Mouse (Mus musculus): ENCODE results near the gene Bysl.
"Not testable (repeated sequence)": the region's sequence is repeated elsewhere in the genome, so short reads cannot be mapped to it uniquely, and the experiment has no call there.

Bysl gene

DNA sequence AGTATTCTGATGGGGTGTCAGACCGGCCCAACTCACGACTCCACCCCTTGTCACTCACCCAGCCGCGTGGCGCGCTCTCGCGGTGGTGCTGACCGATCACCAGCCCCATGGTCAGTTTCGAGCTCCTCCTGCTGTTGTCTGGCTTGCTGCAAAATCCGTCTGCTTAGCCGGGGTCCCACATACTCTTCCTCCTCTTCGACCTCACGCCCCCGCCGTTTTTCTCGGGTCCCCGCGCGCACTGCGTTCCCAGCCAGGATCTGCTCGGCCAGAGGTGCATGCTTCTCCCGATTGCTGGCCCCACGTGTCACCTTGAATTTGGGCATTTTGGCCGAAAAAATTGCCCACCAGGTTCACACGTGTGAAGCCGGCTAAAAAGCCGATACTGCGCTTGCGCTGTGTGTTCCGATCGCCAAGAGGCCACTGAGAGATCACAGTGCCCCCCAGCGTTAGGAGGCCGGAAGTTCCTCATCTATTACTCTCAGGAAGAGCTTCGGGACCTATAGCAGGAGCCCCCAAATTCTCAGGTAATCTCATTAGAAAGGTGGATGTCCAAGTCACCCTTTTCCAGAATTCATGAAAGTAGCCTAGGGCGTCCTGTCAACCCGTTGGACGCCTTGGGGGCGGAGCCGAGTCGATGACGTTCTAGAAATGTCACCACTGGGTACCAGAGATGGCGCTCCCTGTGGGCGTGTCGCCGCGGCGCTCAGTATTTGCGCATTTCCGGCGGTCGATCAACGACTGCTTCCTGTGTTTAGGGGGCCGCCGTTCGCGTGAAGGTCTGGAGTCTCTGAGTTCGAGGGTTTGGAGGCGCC is at the start of gene Bysl, which contains the start of the genes Med20 and Gm20517:
Gene Bysl (minus strand): TSS at position 644 of the 812 bp plus-strand sequence.
Gene Med20 (plus strand): TSS at position 734 of the 812 bp plus-strand sequence.
Gene Gm20517 (plus strand): TSS at position 741 of the 812 bp plus-strand sequence.
- peak; percentile 92 for TF ChIP-seq CTCF (conservative IDR thresholded peaks at IDR 0.05; ENCODE audit: low read length)
- no peak for TF ChIP-seq POU5F1 (IDR thresholded peaks at IDR 0.05; ENCODE audit: borderline replicate concordance, low read length)

DNA sequence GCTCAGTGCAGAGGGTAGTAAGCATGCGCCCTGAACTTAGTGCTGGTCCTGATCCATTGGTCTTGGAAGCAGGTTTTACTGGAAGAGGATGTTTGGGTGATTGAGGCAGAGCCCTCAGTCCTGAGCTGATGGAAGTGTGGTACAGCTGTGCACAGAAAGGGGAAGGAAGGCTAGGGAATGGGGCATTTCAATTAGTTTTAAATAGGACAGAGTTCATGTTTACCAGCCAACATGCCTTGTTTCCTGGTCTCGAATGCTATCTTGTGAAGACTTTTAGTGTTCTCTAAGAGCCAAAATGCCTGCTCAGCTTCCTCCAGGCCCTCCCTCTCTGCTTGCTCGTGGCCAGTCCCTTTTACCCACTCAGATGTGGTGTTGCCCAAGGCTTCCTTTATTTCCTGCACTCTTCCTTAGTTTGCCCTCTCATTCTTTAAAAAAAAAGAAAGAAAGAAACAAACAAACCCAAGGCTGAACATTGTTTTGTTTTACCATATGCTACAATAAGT is 47.5 kb upstream of the Bysl start:
- Histone ChIP-seq H3K36me3 (ENCODE audit: insufficient read depth, low read length) (no peaks in the 10 kb centered on the region; the same call in 1 of the 2 replicates), H3K4me1 (replicated peaks; ENCODE audit: low read depth, low read length) (peaks cover 78% of the 10 kb centered on the region), H3K27me3 (ENCODE audit: insufficient read depth, low read length) (no peaks in the 10 kb centered on the region), H3K9me3 (ENCODE audit: low read length) (no peaks in the 10 kb centered on the region), H3K4me3 (replicated peaks; ENCODE audit: low read length) (no peak overlapping the region)
- no peak for TF ChIP-seq POU5F1 (IDR thresholded peaks at IDR 0.05; ENCODE audit: borderline replicate concordance, low read length)
- TF ChIP-seq CTCF (conservative IDR thresholded peaks at IDR 0.05; ENCODE audit: low read length): no peak
- TF ChIP-seq NANOG (IDR thresholded peaks at IDR 0.05; ENCODE audit: borderline replicate concordance, low read length): no peak

More for the DNA sequence above, at the start of gene Bysl, which contains the start of the genes Med20 and Gm20517:
- H3K4me3 ChIP-seq (replicated peaks; ENCODE audit: low read length): peak within 1 kb of the TSS; percentile 98
- no peaks in the 10 kb centered on the region for H3K27me3 ChIP-seq (ENCODE audit: insufficient read depth, low read length)
- H3K4me1 ChIP-seq (replicated peaks; ENCODE audit: low read depth, low read length): peaks cover 69% of the 10 kb centered on the region
- H3K9me3 ChIP-seq (ENCODE audit: low read length): no peaks in the 10 kb centered on the region
- peaks cover 77% of the 10 kb centered on the region for H3K36me3 ChIP-seq (ENCODE audit: insufficient read depth, low read length)

- H3K27me3 ChIP-seq (ENCODE audit: insufficient read depth, low read length): no peaks in the 10 kb centered on the region
- no peaks in the 10 kb centered on the region; the same call in 1 of the 2 replicates for H3K36me3 ChIP-seq (ENCODE audit: insufficient read depth, low read length)
- H3K4me1 ChIP-seq (replicated peaks; ENCODE audit: low read depth, low read length): peaks cover 72% of the 10 kb centered on the region
- TF ChIP-seq NANOG (IDR thresholded peaks at IDR 0.05; ENCODE audit: borderline replicate concordance, low read length) (no peak), POU5F1 (IDR thresholded peaks at IDR 0.05; ENCODE audit: borderline replicate concordance, low read length) (no peak), CTCF (conservative IDR thresholded peaks at IDR 0.05; ENCODE audit: low read length) (no peak)
- no peak overlapping the region for H3K4me3 ChIP-seq (replicated peaks; ENCODE audit: low read length)
- H3K9me3 ChIP-seq (ENCODE audit: low read length): no peaks in the 10 kb centered on the region
Observed at GRCm38 (mm10) chr17:47657901-47658300, 46.6 kb upstream of the Bysl start.

GRCm38 (mm10) chr17:47655697-47656096 is 44.4 kb upstream of the Bysl start:
- no peaks in the 10 kb centered on the region; the same call in 1 of the 2 replicates for H3K36me3 ChIP-seq (ENCODE audit: insufficient read depth, low read length)
- TF ChIP-seq CTCF (conservative IDR thresholded peaks at IDR 0.05; ENCODE audit: low read length) (no peak), POU5F1 (IDR thresholded peaks at IDR 0.05; ENCODE audit: borderline replicate concordance, low read length) (no peak), NANOG (IDR thresholded peaks at IDR 0.05; ENCODE audit: borderline replicate concordance, low read length) (no peak)
- no peak overlapping the region for H3K4me3 ChIP-seq (replicated peaks; ENCODE audit: low read length)
- no peaks in the 10 kb centered on the region for H3K9me3 ChIP-seq (ENCODE audit: low read length)
- H3K27me3 ChIP-seq (ENCODE audit: insufficient read depth, low read length): no peaks in the 10 kb centered on the region
- peaks cover 63% of the 10 kb centered on the region for H3K4me1 ChIP-seq (replicated peaks; ENCODE audit: low read depth, low read length)

DNA sequence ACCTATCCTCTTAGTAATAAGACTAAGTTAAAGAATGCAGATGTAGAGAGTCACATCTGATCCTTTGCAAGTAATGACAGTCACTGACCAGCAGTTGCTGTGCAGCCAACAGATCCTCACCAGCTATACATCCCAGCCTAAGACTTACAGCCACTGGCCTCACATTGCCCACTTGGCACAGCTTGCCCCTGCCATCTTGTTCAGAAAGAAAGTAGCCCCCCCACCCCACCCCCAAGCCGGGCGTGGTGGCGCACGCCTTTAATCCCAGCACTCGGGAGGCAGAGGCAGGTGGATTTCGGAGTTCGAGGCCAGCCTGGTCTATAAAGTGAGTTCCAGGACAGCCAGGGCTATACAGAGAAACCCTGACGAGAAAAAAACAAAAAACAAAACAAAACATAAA is 43.1 kb upstream of the Bysl start:
- H3K4me1 ChIP-seq (replicated peaks; ENCODE audit: low read depth, low read length): peaks cover 61% of the 10 kb centered on the region
- H3K4me3 ChIP-seq (replicated peaks; ENCODE audit: low read length); H3K9me3 ChIP-seq (ENCODE audit: low read length); H3K36me3 ChIP-seq (ENCODE audit: insufficient read depth, low read length); H3K27me3 ChIP-seq (ENCODE audit: insufficient read depth, low read length): not testable (repeated sequence)

DNA sequence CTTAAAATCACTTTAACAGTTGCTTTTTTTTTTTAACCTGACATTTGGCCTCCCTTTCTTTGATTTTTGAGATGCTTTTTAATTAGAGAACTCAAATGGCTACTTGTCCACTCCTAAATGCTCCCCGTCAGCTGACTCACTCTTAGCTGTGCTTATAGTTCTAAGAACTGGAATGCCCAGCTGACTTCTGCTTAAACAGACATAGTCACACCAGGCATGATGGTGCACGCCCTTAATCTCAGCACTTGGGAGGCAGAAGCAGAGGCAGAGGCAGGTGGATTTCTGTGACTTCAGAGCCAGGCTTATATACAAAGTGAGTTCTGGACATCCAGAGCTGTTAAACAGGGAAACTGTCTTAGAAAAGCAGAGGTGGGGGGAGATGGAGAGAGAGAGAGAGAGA is 40.7 kb upstream of the Bysl start:
- peaks cover 64% of the 10 kb centered on the region for H3K4me1 ChIP-seq (replicated peaks; ENCODE audit: low read depth, low read length)
- H3K36me3 ChIP-seq (ENCODE audit: insufficient read depth, low read length): no peaks in the 10 kb centered on the region; the same call in 1 of the 2 replicates
- no peaks in the 10 kb centered on the region for H3K27me3 ChIP-seq (ENCODE audit: insufficient read depth, low read length)
- H3K4me3 ChIP-seq (replicated peaks; ENCODE audit: low read length): no peak overlapping the region
- no peaks in the 10 kb centered on the region for H3K9me3 ChIP-seq (ENCODE audit: low read length)
- no peak for TF ChIP-seq POU5F1 (IDR thresholded peaks at IDR 0.05; ENCODE audit: borderline replicate concordance, low read length)
- TF ChIP-seq NANOG (IDR thresholded peaks at IDR 0.05; ENCODE audit: borderline replicate concordance, low read length): no peak
- TF ChIP-seq CTCF (conservative IDR thresholded peaks at IDR 0.05; ENCODE audit: low read length): no peak

DNA sequence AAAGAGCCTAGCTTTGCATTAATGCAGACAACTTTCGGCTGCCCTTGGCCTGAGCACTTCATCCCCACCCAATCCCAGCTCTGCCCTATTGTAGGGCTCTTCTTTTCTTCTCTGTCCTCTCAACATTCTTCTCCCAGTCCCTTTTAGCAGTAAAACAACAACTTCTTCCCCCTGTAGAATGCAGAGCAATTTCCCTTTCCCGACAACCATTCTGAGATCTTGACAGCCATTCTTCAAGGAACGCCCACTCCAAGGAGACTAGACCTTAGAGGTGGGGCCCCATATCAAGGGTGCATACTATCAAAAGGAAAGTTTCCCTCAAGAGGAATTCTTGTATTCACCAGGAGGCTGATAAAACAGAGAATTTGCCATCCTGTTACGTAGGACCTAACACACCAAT is 37.7 kb upstream of the Bysl start:
- no peak overlapping the region for H3K4me3 ChIP-seq (replicated peaks; ENCODE audit: low read length)
- TF ChIP-seq NANOG (IDR thresholded peaks at IDR 0.05; ENCODE audit: borderline replicate concordance, low read length) (no peak), CTCF (conservative IDR thresholded peaks at IDR 0.05; ENCODE audit: low read length) (no peak), POU5F1 (IDR thresholded peaks at IDR 0.05; ENCODE audit: borderline replicate concordance, low read length) (no peak)
- H3K36me3 ChIP-seq (ENCODE audit: insufficient read depth, low read length): no peaks in the 10 kb centered on the region
- no peaks in the 10 kb centered on the region for H3K9me3 ChIP-seq (ENCODE audit: low read length)
- H3K27me3 ChIP-seq (ENCODE audit: insufficient read depth, low read length): no peaks in the 10 kb centered on the region
- peaks cover 54% of the 10 kb centered on the region for H3K4me1 ChIP-seq (replicated peaks; ENCODE audit: low read depth, low read length)

DNA sequence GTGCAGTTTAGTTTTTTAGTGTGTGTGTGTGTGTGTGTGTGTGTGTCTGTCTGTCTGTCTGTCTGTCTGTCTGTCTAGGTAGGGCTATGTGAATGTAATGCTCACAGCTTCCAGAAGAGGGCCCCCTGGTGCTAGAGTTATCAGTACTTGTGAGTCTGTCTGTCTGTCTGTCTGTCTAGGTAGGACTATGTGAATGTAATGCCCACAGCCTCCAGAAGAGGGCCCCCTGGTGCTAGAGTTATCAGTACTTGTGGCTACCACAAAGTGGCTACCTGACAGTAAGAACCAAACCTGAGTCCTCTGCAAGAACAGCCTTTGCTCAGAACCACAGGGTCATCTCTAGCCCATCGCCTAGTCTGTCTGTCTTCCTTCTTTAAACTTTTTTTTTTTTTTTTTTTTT is 35.4 kb upstream of the Bysl start:
- Histone ChIP-seq H3K36me3 (ENCODE audit: insufficient read depth, low read length) (no peaks in the 10 kb centered on the region), H3K27me3 (ENCODE audit: insufficient read depth, low read length) (no peaks in the 10 kb centered on the region), H3K4me1 (replicated peaks; ENCODE audit: low read depth, low read length) (peaks cover 53% of the 10 kb centered on the region), H3K9me3 (ENCODE audit: low read length) (no peaks in the 10 kb centered on the region), H3K4me3 (replicated peaks; ENCODE audit: low read length) (no peak overlapping the region)
- TF ChIP-seq POU5F1 (IDR thresholded peaks at IDR 0.05; ENCODE audit: borderline replicate concordance, low read length): no peak
- peak; percentile 67 for TF ChIP-seq CTCF (conservative IDR thresholded peaks at IDR 0.05; ENCODE audit: low read length)
